Mouse (Mus musculus) midbrain, postnatal 0 days (tissue): Measurements from ENCODE around the gene Irgm1. TPM values are rescaled to one million over a fixed set of nuclear protein-coding genes. Genes with fewer than 3 reads are reported as not detected.
A peak's percentile ranks its signal among the peaks of the same experiment; 100 is the strongest.
"Not testable (repeated sequence)": the region's sequence is repeated elsewhere in the genome, so short reads cannot be mapped to it uniquely, and the experiment has no call there.

Source experiments
- ATAC-seq: fragments of 200-750 bp; cut with Nextera tagmentation; 2 replicates; pipeline ENCODE4 v1.8.0; 2017; ENCODE audit warnings: moderate number of reproducible peaks, mild to moderate bottlenecking, moderate TSS enrichment, moderate library complexity; ENCODE audit not compliant: low FRiP score
- DNase-seq: peaks from one replicate; pipeline ENCODE4 v3.0.0-alpha.2; 2015; ENCODE audit warnings: low spot score
- H3K27ac ChIP-seq: fragments of 300-500 bp; sonication (generic); 2 replicates; pipeline ENCODE4 v1.5.1; 2014; ENCODE audit warnings: low read depth, mild to moderate bottlenecking, low read length, mixed read lengths
- H3K27me3 ChIP-seq: fragments of 300-500 bp; sonication (generic); 2 replicates; pipeline ENCODE4 v1.6.1; 2014; ENCODE audit warnings: low read length, control low read depth, mixed read lengths; ENCODE audit not compliant: insufficient read depth
- H3K36me3 ChIP-seq: fragments of 300-500 bp; sonication (generic); 2 replicates; pipeline ENCODE4 v1.6.1; 2014; ENCODE audit warnings: low read length, control low read depth, mixed read lengths; ENCODE audit not compliant: insufficient read depth
- H3K4me1 ChIP-seq: fragments of 300-500 bp; sonication (generic); 2 replicates; pipeline ENCODE4 v1.6.1; 2014; ENCODE audit warnings: mild to moderate bottlenecking, control low read depth, antibody characterized with exemption, low read length, mixed read lengths; ENCODE audit not compliant: insufficient read depth
- H3K4me2 ChIP-seq: fragments of 300-500 bp; sonication (generic); 2 replicates; pipeline ENCODE4 v1.6.1; 2014; ENCODE audit warnings: low read depth, mild to moderate bottlenecking, low read length, mixed read lengths; ENCODE audit not compliant: poor library complexity, severe bottlenecking
- H3K4me3 ChIP-seq: fragments of 300-500 bp; sonication (generic); 2 replicates; pipeline ENCODE4 v1.5.1; 2014; ENCODE audit warnings: low read depth, mild to moderate bottlenecking, low read length, moderate library complexity
- H3K9ac ChIP-seq: fragments of 300-500 bp; sonication (generic); replicated peaks from 2 replicates; pipeline ENCODE4 v1.6.1; 2014; ENCODE audit warnings: mild to moderate bottlenecking, low read length, moderate library complexity, mixed read lengths; ENCODE audit not compliant: poor library complexity, severe bottlenecking
- H3K9me3 ChIP-seq: fragments of 300-500 bp; sonication (generic); 2 replicates; pipeline ENCODE4 v1.6.1; 2016; ENCODE audit warnings: low read length, control low read depth
- CTCF ChIP-seq: IDR thresholded peaks from 2 replicates; pipeline ENCODE4 v1.5.1; 2016; ENCODE audit warnings: antibody characterized with exemption, mild to moderate bottlenecking
- WGBS: fragments of 180-500 bp; shearing (Covaris S2); extraction: QIAGEN DNeasy Blood & Tissue Kit; methylation state at CpG from one replicate; pipeline ENCODE4 v1.1.7; 2014; 5-methylcytosine and 5-hydroxymethylcytosine counted together
- polyA plus RNA-seq: library from polyadenylated mRNA; unstranded; fragments of >200 nt; fragmentation: Nextera tagmentation; extraction: Ambion mirVana; gene quantifications from 2 replicates; pipeline ENCODE4 v1.2.1, GENCODE M21; 2015
- total RNA-seq: library from RNA; depleted of rRNA; stranded (reverse); fragments of >200 nt; gene quantifications from 2 replicates; pipeline ENCODE4 v1.2.3, GENCODE M21; 2014

The Irgm1 gene
- total and polyA plus RNA-seq, 2 experiments from 2014 or later: 4.9 to 6.2 TPM

DNA sequence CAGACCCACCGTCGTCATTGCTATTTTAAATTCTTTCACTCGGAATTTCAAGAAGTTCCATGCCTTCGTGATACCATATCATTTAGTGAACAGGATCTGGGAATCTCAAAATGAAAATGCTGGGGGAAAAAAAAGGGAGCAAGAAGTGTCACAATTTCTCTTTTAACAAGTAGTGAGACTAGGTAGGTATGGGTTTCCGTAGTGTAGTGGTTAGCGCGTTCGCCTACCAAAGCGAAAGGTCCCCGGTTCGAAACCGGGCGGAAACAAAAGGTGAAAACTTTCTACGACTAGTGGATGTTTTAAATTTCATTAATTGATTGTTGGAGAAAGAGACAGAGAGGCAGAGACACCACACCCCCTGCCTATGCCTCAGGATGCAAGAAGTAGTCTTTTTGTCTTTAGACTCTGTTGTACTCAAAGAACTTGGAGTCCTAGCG, 47.9 kb downstream of the Irgm1 start:
- Histone ChIP-seq H3K4me3 (peak overlapping the region; percentile 38), H3K4me1 (peaks cover 6% of the 10 kb centered on the region; the same call in 1 of the 2 replicates), H3K36me3 (no peaks in the 10 kb centered on the region), H3K27ac (no peak overlapping the region), H3K4me2 (peak overlapping the region; percentile 69), H3K27me3 (no peaks in the 10 kb centered on the region), H3K9me3 (no peaks in the 10 kb centered on the region), H3K9ac (0 out of 2 replicates have a peak overlapping the region, but pooled peaks have one; percentile 33)
- WGBS: under 1% methylated on average over 15 of the region's 15 CpGs
- ATAC-seq (no peak), DNase-seq (peak; percentile 83)
- TF ChIP-seq CTCF: no peak

DNA sequence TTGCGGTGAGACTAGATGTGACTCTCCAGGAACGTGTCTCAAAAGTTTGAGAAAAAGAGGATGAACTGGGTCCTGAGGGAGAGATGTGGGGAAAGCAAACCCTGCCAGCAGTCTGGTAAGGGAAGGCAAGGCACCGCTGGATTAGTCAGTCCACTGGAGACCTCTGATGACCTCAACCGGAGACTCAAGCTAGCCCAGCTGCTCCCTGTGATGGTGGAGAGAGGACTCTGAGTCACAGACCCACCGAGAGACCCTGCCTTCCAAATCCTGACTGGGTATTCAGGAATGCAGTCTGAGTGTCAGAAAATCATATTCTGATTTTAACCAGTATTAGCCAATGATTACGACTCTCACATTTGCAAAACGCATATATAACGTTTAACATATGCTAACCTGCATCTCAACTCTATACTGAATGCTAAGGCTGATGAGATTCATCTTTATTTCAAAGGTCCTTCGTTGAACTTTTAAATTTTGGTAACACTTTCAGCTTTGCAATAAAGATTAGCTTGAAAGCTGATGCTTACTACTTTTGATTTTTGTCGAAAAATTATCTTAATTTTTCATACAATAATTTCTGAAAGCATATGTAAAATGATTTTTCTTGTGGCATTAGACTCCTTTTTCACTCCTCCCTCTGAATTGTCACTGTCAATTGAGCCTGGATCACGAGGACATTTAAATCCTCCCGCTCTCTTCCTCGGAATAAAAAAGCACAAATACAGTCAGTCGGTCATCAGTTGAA, 48.5 kb downstream of the Irgm1 start:
- no peak for TF ChIP-seq CTCF
- Histone ChIP-seq H3K4me1 (peaks cover 6% of the 10 kb centered on the region; the same call in 1 of the 2 replicates), H3K27me3 (no peaks in the 10 kb centered on the region), H3K4me2 (peak overlapping the region; percentile 69), H3K9ac (0 out of 2 replicates have a peak overlapping the region, but pooled peaks have one; percentile 33), H3K36me3 (no peaks in the 10 kb centered on the region), H3K27ac (no peak overlapping the region), H3K9me3 (no peaks in the 10 kb centered on the region), H3K4me3 (peak overlapping the region; percentile 38)
- no peak for DNase-seq
- WGBS: 30% methylated on average over 14 of the region's 14 CpGs
- ATAC-seq: no peak

DNA sequence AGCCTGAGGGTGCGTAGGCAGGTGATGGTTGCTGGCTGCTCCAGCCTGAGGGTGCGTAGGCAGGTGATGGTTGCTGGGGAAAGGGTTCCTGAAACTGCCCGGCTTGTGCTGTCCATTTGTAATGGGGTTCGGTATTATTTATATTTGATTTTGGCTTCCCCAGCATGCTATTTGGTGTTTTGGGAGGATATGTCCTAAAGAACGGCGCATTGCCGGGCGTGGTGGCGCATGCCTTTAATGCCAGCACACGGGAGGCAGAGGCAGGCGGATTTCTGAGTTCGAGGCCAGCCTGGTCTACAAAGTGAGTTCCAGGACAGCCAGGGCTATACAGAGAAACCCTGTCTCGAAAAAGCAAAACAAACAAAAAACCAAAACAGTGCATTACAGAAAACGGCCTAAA, 50.2 kb downstream of the Irgm1 start:
- H3K27me3 ChIP-seq: not testable (repeated sequence)

DNA sequence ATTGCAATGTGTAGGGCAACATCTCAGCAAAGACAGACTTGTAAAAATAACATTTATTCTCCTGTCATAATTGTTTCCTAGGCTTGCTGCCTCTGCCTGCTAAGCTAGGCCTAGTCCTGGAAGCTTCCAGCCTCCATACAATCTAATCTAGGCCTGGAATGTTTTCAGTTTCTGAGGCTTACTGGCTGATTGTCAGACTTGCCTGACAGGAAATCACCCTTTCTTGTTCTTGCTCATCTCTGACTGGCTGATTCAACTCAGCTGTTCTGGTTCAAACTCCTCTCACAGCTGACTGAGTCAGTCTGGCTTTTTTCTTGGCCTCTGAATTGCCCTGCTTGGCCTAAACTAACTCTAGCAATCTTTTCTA, 51.2 kb downstream of the Irgm1 start:
- H3K9ac ChIP-seq: no peak overlapping the region
- H3K27ac ChIP-seq: no peak overlapping the region
- ATAC-seq (no peak), DNase-seq (no peak)
- H3K36me3 ChIP-seq: no peaks in the 10 kb centered on the region
- H3K4me2 ChIP-seq: no peak overlapping the region
- no peaks in the 10 kb centered on the region for H3K9me3 ChIP-seq
- no peaks in the 10 kb centered on the region for H3K27me3 ChIP-seq
- H3K4me3 ChIP-seq: no peak overlapping the region
- TF ChIP-seq CTCF: no peak
- peaks cover 10% of the 10 kb centered on the region; the same call in 1 of the 2 replicates for H3K4me1 ChIP-seq

More for the DNA sequence above, 50.2 kb downstream of the Irgm1 start:
- not testable (repeated sequence) for H3K9me3 ChIP-seq, DNase-seq, H3K4me3 ChIP-seq, H3K4me1 ChIP-seq, H3K36me3 ChIP-seq, H3K27ac ChIP-seq, ATAC-seq, H3K9ac ChIP-seq, H3K4me2 ChIP-seq
- 87% methylated on average over 14 of the region's 14 CpGs for WGBS

- Histone ChIP-seq H3K9me3 (no peaks in the 10 kb centered on the region), H3K27ac (no peak overlapping the region), H3K36me3 (no peaks in the 10 kb centered on the region), H3K9ac (no peak overlapping the region), H3K4me3 (no peak overlapping the region), H3K4me2 (no peak overlapping the region), H3K27me3 (no peaks in the 10 kb centered on the region), H3K4me1 (peaks cover 15% of the 10 kb centered on the region; the same call in 1 of the 2 replicates)
- DNase-seq: no peak
- no peak for TF ChIP-seq CTCF
- WGBS: 82% methylated on average over 7 of the region's 7 CpGs
- no peak for ATAC-seq
These were observed 51.7 kb downstream of the Irgm1 start for GRCm38 (mm10) chr11:48819614-48820307.

DNA sequence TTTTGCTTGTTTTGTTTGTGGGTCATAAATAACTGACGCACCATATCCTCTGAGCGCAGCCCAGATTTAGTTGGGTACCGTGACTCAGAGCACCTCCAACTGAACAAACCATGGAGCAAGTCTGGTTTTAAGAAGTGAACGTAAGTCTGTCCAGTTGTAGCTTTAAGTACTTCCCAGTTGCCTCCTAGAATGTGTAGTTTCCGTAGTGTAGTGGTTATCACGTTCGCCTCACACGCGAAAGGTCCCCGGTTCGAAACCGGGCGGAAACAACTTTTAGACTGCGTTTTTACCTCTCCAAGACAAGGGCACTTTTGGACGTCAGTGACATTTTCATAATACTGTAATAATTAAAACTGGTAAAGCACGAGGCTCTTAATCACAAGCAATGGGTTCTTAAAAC, 53.1 kb downstream of the Irgm1 start:
- DNase-seq (peak; percentile 97), ATAC-seq (no peak)
- H3K9ac ChIP-seq: peak overlapping the region; percentile 89; the same call in 1 of the 2 replicates
- H3K9me3 ChIP-seq: no peaks in the 10 kb centered on the region
- H3K27me3 ChIP-seq: no peaks in the 10 kb centered on the region
- H3K27ac ChIP-seq: peak overlapping the region; percentile 96; the same call in 1 of the 2 replicates
- peak overlapping the region; percentile 70 for H3K4me3 ChIP-seq
- H3K4me2 ChIP-seq: peak overlapping the region; percentile 67
- peaks cover 15% of the 10 kb centered on the region; the same call in 1 of the 2 replicates for H3K4me1 ChIP-seq
- under 1% methylated on average over 16 of the region's 16 CpGs for WGBS
- H3K36me3 ChIP-seq: no peaks in the 10 kb centered on the region
- no peak for TF ChIP-seq CTCF
